Mouse (Mus musculus) macrophage (primary cell): ENCODE results near the gene Arhgap44. TPM values are rescaled to one million over a fixed set of nuclear protein-coding genes. Genes with fewer than 3 reads are reported as not detected.

ENCODE experiments used
- H3K27ac ChIP-seq: fragments of 350-480 bp; formaldehyde crosslinking; 2 replicates; pipeline ENCODE4 v1.9.0; 2021
- H3K36me3 ChIP-seq: fragments of 350-480 bp; formaldehyde crosslinking; 2 replicates; pipeline ENCODE4 v1.9.0; 2021; ENCODE audit errors: inconsistent target
- H3K4me3 ChIP-seq: fragments of 350-480 bp; formaldehyde crosslinking; 2 replicates; pipeline ENCODE4 v1.9.0; 2021; ENCODE audit errors: inconsistent target
- H3K79me2 ChIP-seq: fragments of 350-480 bp; formaldehyde crosslinking; 2 replicates; pipeline ENCODE4 v1.9.0; 2021; ENCODE audit errors: inconsistent target
- WGBS: methylation state at CpG from one replicate; pipeline ENCODE4 v1.1.7; 2026; ENCODE audit warnings: inconsistent platforms; ENCODE audit not compliant: missing documents; 5-methylcytosine and 5-hydroxymethylcytosine counted together
- polyA plus RNA-seq: library from polyadenylated mRNA; stranded (reverse); fragments of 250-400 nt; gene quantifications from 3 replicates; pipeline ENCODE4 v1.2.4, GENCODE M21; 2018; ENCODE audit warnings: inconsistent platforms

Gene Arhgap44
- polyA plus RNA-seq, 1 experiment from 2014 or later = not detected

DNA sequence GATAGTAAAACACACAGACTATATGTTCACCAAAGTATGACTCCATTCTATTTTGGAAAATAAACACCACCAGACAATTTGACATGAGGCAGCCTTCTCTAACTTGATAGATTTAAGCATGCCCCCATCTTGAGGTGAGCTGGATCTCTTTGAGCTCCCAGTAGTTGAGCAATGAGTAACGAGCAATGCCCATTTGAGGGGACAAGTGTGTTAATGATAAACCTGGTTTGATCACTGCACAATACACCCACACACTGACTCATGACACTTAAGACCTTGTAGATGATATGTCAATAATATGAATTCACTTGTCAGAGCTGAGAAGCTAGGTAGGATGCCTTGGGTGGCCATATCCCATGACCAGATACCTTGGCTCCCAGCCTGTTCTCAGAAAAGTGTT is 132.6 kb downstream of the Arhgap44 start:
- Histone ChIP-seq H3K79me2 (no peaks in the 10 kb centered on the region), H3K27ac (no peak overlapping the region), H3K4me3 (no peak overlapping the region), H3K36me3 (no peaks in the 10 kb centered on the region)
- 90% methylated on average over 1 of the region's 1 CpGs for WGBS

DNA sequence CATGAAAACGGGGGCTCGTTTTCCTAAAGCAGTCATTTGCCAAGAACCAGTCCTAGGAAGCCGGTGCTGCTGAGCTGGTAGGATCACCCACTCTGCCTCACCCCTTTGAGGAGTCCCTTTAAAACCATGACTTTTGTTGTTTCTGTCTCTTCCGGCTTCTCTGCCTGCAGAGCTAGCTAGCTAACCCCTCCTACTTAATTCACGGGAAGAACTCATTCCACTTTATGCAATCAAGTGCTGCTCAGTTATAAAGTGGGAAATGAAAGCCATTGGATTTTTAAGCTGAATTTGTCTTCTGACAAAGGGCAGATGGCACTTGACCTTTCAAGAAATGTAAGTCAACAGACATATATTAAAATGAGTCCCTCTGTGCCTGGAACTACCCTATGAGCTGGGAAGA is 134.7 kb downstream of the Arhgap44 start:
- WGBS = 92% methylated on average over 5 of the region's 5 CpGs
- H3K36me3 ChIP-seq = no peaks in the 10 kb centered on the region
- no peak overlapping the region for H3K27ac ChIP-seq
- no peak overlapping the region for H3K4me3 ChIP-seq
- no peaks in the 10 kb centered on the region for H3K79me2 ChIP-seq

DNA sequence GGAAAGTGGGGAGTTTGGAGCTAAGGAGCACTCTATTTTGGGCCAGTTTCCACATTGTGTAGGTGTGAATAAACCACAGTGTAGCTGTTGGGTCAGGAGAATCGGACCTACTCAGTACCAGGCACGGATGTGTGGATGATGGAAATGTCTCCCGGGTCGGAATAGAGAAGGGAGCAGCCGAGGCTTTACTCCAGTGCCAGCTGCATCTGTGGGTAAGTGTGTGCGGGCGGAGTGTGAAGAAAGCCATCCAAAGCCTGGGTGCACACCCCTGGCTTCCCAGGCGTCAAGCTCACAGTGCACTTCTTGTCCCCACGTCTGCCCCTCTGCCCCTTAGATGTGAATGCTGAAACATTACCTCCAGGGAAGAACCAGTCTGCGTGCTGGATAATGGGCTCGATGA is 140.0 kb downstream of the Arhgap44 start:
- no peak overlapping the region for H3K4me3 ChIP-seq
- H3K27ac ChIP-seq = no peak overlapping the region
- no peaks in the 10 kb centered on the region for H3K36me3 ChIP-seq
- WGBS = 96% methylated on average over 11 of the region's 11 CpGs
- no peaks in the 10 kb centered on the region for H3K79me2 ChIP-seq

DNA sequence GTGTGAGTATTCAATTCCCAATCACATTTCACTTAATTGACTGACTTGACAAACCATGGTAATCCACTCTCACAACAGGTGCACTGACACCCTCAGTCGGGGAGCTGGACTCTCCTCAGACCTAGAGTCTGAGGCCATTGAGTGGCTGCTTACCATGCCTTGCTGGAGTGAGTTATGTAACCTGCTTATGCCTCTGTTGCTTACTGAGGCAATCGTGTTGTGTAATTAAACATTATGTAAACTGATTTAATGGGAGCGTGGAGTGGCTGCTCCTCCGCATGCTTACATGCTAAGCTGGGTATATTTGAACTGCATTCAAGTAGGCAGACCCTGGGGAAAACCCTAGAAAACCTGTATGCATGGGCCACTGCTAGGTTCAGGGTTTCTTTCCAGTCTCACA is 142.0 kb downstream of the Arhgap44 start:
- WGBS = 94% methylated on average over 4 of the region's 4 CpGs
- H3K79me2 ChIP-seq = no peaks in the 10 kb centered on the region
- H3K27ac ChIP-seq = no peak overlapping the region
- H3K36me3 ChIP-seq = no peaks in the 10 kb centered on the region
- H3K4me3 ChIP-seq = no peak overlapping the region

DNA sequence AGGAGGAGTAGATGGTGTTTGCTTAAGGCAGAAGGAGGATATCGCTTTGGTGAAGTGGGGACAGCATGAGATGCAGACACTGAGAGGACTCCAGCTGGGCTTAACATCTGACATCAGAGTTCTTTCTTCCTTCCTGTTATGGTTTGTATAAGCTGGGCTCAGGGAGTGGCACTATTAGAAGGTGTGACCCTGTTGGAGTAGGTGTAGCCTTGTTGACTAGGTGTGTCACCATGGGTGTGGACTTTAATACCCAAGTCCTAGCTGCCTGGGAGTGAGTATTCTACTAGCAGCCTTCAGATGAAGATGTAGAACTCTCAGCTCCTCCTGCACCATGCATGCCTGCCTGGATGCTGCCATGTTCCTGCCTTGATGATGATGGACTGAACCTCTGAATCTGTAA is 146.0 kb downstream of the Arhgap44 start:
- Histone ChIP-seq H3K4me3 (no peak overlapping the region), H3K36me3 (no peaks in the 10 kb centered on the region), H3K27ac (no peak overlapping the region), H3K79me2 (no peaks in the 10 kb centered on the region)
- 93% methylated on average over 1 of the region's 1 CpGs for WGBS

DNA sequence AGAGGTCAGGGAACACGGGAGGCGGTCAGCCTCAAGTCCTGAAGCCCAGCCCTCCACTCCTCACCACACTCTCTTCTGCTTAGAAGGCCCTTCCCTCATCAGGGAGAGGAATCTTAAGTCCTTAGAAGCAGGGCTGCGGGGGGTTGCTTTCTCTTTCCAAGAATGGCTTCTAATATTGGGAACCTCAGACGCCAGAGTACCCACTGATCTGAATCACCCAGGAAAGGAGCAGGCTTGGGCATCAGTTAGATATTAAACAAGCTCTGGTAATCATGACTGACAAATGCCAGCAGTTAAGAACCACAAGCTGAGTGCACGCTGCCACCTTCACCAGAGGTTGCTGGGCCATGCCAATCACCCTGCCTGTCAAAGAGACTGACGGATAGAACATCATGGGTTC is 148.9 kb downstream of the Arhgap44 start:
- H3K27ac ChIP-seq = no peak overlapping the region

DNA sequence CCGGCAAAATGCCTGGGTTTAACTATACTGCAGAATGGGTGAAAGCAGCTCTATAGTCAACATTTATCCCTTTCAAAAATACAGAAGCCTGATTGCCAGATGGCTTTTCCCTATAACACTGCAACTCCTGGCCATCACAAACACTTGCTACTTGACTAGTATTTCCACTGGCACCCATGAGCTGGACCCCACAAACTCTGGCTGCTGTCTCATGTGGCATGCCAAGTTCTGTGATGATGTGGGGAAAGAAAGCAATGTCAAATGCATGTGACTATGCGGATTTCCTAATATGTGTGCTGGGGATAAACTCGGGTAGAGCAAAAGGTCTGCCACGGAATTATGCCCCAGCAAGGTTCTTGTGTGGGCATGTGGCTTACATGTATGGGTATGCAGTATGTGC is 156.7 kb downstream of the Arhgap44 start:
- Histone ChIP-seq H3K36me3 (peaks cover 11% of the 10 kb centered on the region), H3K4me3 (no peak overlapping the region), H3K27ac (no peak overlapping the region), H3K79me2 (no peaks in the 10 kb centered on the region)
- WGBS = 95% methylated on average over 4 of the region's 4 CpGs

More for the DNA sequence above, 148.9 kb downstream of the Arhgap44 start:
- Histone ChIP-seq H3K36me3 (no peaks in the 10 kb centered on the region), H3K4me3 (no peak overlapping the region), H3K79me2 (no peaks in the 10 kb centered on the region)
- WGBS = 75% methylated on average over 6 of the region's 6 CpGs

DNA sequence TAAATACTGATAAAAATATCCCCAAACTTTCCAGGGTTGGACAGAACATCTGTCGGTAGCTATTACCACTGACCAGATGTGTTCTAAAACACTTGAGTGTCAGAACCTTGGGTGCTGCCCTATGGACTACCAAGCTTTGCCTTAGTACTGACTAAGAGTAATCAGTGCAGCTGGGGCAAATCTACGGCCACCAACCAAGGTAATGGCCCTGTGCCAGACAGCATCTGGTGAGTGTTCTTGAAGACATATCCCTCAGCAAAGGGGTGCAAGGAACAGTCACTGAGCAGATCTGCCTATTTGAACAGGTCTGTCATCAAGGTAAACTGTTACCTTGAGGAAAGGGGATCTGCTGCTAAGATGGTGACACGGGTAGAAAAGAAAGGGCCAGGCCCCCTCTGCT is 157.9 kb downstream of the Arhgap44 start:
- no peak overlapping the region for H3K27ac ChIP-seq
- peaks cover 23% of the 10 kb centered on the region for H3K36me3 ChIP-seq
- WGBS = 97% methylated on average over 3 of the region's 3 CpGs
- no peaks in the 10 kb centered on the region for H3K79me2 ChIP-seq
- H3K4me3 ChIP-seq = no peak overlapping the region

DNA sequence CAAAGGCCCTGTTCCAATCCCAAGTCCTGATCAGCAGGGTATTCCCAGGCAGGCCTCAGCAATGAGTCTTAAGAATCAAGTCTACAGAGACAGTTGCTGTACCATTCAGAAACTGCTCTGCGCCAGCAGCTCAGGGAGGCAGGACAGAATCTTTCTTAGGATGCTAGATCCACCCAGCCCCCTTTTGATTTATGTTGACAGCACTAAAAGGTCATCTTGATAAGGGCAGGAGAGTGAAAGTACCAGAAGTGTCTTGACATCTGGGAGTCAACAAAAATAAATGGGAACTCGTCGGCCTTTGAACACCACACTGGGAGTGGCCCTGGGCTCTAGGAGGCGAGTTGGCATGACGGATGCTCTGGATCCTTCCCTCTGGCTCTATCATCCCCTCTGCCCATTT is 159.2 kb downstream of the Arhgap44 start:
- WGBS = 95% methylated on average over 5 of the region's 5 CpGs

DNA sequence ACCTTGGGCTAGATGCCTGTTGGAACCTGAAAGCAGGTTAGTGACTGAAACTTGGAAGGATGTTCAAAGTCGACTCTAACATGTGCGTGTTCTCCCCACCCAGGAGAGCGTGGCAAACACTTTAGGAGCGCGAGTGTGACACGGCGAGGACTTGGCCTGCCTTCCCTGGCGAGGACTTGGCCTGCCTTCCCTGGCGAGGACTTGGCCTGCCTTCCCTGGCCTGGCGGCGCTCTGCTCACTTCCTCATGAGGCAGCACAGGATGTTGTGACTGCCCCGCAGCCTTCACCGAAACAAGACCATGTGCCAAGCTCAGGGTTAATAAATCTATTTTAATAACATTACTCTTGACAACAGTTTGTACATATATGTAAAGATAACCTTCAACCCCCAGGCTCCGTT is 161.0 kb downstream of the Arhgap44 start:
- H3K27ac ChIP-seq = no peak overlapping the region
- H3K36me3 ChIP-seq = peaks cover 52% of the 10 kb centered on the region
- H3K4me3 ChIP-seq = no peak overlapping the region
- WGBS = 93% methylated on average over 14 of the region's 14 CpGs
- H3K79me2 ChIP-seq = no peaks in the 10 kb centered on the region

More for the DNA sequence above, 159.2 kb downstream of the Arhgap44 start:
- Histone ChIP-seq H3K36me3 (peaks cover 34% of the 10 kb centered on the region), H3K4me3 (no peak overlapping the region), H3K79me2 (no peaks in the 10 kb centered on the region), H3K27ac (no peak overlapping the region)

DNA sequence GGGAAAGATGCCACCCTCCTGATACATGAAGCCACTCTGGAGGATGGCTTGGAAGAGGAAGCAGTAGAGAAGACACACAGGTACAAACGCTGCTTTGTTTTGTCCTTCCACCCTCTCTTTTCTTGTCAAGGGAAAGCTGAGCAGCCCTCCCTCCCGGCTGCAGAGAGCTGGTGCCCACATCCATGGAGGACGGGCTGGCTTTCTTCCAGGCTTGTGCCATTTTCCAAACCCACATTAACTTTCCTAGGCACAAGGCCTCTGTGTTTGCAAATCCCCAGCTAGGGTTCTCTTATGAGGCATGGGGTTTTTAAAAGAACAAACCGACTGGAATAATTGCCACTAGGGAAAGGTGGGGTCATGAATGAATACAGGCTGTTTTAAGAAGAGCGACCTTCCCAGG is 163.1 kb downstream of the Arhgap44 start:
- no peak overlapping the region for H3K4me3 ChIP-seq
- no peak overlapping the region for H3K27ac ChIP-seq
- WGBS = 93% methylated on average over 5 of the region's 5 CpGs
- H3K36me3 ChIP-seq = peaks cover 60% of the 10 kb centered on the region
- no peaks in the 10 kb centered on the region for H3K79me2 ChIP-seq

DNA sequence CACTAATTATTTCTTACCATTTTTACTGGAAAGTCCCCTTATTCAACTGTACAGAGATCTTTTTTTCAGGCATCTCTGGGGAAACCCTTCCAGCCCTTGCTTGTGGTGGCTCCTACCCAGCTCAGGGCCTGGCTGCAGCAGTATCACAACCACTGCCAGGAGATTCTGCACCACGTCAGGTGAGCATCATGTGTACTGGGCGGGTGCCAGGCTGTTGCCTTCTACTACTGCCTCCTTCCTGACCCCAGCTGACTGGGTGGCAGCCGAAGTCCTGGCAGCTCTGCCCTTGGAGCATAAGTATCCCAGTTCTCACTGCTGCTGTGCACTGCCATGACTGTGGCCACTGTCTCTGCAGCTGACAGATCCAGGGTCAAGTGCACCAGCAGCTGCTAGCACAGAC is 164.3 kb downstream of the Arhgap44 start:
- Histone ChIP-seq H3K36me3 (peaks cover 72% of the 10 kb centered on the region), H3K79me2 (no peaks in the 10 kb centered on the region), H3K4me3 (no peak overlapping the region), H3K27ac (no peak overlapping the region)
- WGBS = 100% methylated on average over 1 of the region's 3 CpGs

DNA sequence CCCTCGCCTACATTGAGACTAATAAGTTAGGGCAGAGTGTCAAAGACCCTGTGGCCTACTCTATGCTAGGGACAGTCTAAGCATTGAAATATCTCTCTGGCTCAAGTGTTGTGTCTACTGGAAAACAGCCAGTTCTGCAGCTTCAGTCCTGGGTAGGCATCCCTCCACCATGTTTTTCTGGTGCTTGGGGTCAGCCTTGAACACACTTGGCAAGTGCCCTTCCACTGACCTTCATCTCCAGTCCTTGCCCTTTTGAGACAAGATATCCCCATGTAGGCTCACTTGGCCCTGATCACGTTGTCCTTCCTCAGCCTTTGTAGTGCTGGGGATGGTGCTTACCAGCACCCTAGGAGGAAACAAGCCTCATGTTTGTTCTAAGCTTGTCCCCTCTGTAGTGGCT is 174.2 kb downstream of the Arhgap44 start:
- no peak overlapping the region for H3K27ac ChIP-seq
- 98% methylated on average over 2 of the region's 2 CpGs for WGBS
- no peak overlapping the region for H3K4me3 ChIP-seq
- peaks cover 84% of the 10 kb centered on the region for H3K36me3 ChIP-seq
- H3K79me2 ChIP-seq = no peaks in the 10 kb centered on the region

DNA sequence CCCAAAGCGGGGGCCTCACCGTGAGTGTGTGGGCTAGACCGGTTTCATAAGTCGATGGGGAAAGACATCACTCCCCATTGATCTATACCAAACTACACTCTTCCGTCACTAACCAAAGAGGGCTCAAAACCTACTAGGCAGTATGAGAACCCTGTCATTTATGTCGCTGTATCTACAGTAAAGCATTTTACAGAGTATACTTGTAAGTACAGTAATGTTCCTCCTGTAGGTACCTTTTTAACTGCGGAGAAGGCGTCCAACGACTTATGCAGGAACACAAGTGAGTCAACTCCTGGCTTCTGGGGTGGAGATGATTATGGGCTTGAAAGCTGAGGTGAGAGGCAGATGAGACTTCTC is 183.3 kb downstream of the Arhgap44 start:
- peak overlapping the region; percentile 66 for H3K4me3 ChIP-seq
- H3K79me2 ChIP-seq = no peaks in the 10 kb centered on the region
- WGBS = 15% methylated on average over 9 of the region's 9 CpGs
- peaks cover 30% of the 10 kb centered on the region for H3K36me3 ChIP-seq
- no peak overlapping the region for H3K27ac ChIP-seq

DNA sequence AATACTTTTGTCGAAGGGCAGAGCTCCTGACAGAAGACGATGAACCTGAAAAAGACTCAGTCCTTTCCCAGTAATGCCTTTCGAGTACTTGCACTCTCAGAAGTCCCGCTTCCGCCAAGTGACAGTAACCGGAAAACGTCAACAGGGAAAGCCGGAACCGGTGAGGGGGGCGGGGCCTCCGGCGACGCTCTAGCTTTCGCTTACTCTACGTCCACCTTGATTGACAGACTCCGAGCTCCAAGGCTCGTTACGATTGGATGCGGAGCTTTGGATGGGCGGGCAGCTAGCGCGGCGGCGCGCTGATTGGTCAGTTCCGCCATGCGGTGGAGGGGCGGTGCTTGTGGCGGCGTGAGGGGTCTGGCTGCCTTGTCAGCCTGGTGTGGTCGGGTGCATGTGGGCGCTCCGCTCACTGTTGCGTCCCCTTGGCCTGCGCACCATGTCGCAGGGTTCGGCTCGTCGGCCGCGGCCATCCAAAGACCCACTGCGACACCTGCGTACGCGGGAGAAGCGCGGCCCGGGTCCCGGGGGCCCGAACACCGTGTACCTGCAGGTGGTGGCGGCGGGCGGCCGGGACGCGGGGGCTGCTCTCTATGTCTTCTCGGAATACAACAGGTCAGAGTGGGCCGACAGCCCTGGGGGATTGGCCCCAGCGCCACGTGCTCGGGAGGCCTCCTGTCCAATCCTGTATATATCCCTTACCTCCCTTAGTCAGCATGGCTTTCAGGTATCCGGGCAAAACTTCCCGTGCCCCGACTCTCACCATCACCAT is 183.9 kb downstream of the Arhgap44 start, which contains the start of gene Elac2:
Gene Elac2 (plus strand): TSS at position 319 of the 769 bp plus-strand sequence.
- Histone ChIP-seq H3K4me3 (peak within 1 kb of the TSS; percentile 66), H3K79me2 (no peaks in the 10 kb centered on the region), H3K27ac (0 out of 2 replicates have a peak within 1 kb of the TSS, but pooled peaks have one; percentile 7), H3K36me3 (peaks cover 24% of the 10 kb centered on the region)
- under 1% methylated on average over 65 of the region's 65 CpGs for WGBS

DNA sequence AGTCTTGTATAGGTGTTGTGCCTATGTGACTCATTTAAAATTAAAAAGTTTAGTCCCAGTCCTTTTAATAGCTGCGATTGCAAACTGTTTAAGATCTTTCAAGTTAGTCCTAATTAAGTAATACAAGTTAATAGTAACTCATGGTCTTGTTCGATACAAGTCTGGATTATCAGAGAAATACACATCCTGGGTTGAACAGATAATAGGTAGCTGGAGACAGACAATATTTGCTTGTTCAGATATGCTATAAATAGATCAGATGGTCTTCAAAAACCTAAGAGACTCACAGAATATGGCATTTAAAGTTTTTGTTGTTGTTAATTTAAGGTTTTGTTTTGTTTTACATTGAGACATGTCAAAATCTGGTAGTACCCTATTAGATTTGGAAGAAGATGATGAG is 190.3 kb downstream of the Arhgap44 start:
- H3K27ac ChIP-seq = no peak overlapping the region
- no peaks in the 10 kb centered on the region for H3K36me3 ChIP-seq
- WGBS = 80% methylated on average over 2 of the region's 2 CpGs
- no peak overlapping the region for H3K4me3 ChIP-seq
- H3K79me2 ChIP-seq = no peaks in the 10 kb centered on the region
